26 mouse cellular contexts compared by ENCODE assay signal in genomic region chr4:150066706-150067323, GRCm38 (mm10). TPM values are rescaled to one million over a fixed set of nuclear protein-coding genes. Genes with fewer than 3 reads are reported as not detected.
A peak's percentile ranks its signal among the peaks of the same experiment; 100 is the strongest.
DNase-seq lines count a peak whose midpoint lies in the region; ATAC-seq and TF ChIP-seq lines count a peak whose summit lies in the region.
"Had no signal": no experiment of that assay in that cellular context is flagged by ENCODE, and none has a peak within 500 bp of the region (broad histone marks: within the 10 kb centered on the region; RNA-seq: fewer than 3 reads in every experiment).

No protein-coding gene starts in this region.

- H3K9ac ChIP-seq in lung, postnatal 0 days (replicated peaks; ENCODE audit: low read depth): no peak overlapping the region
- H3K9ac ChIP-seq in hindbrain, embryonic 16.5 days (ENCODE audit: low read depth, low read length): no peak overlapping the region
- H3K9ac ChIP-seq: forebrain, embryonic 12.5 days; hindbrain, embryonic 13.5 days; limb, embryonic 15.5 days; lung, embryonic 14.5 days had no signal

- WGBS in lung, postnatal 0 days: 78% methylated on average over 17 of the region's 17 CpGs
- WGBS in hindbrain, embryonic 16.5 days: 86% methylated on average over 17 of the region's 17 CpGs

- H3K9me3 ChIP-seq in erythroblast, embryonic 14.5 days (ENCODE audit: control insufficient read depth, low read length): no peaks in the 10 kb centered on the region
- no peaks in the 10 kb centered on the region for H3K9me3 ChIP-seq in lung, postnatal 0 days (ENCODE audit: low read length)
- H3K9me3 ChIP-seq in hindbrain, embryonic 16.5 days (ENCODE audit: control insufficient read depth, low read length): no peaks in the 10 kb centered on the region
- H3K9me3 ChIP-seq: forebrain, embryonic 12.5 days; hindbrain, embryonic 13.5 days; limb, embryonic 15.5 days; midbrain, embryonic 10.5 days had no signal

- H3K27me3 ChIP-seq in erythroblast, embryonic 14.5 days (ENCODE audit: control insufficient read depth): no peaks in the 10 kb centered on the region
- H3K27me3 ChIP-seq in lung, postnatal 0 days (replicated peaks; ENCODE audit: insufficient read depth, low read length): no peaks in the 10 kb centered on the region
- no peaks in the 10 kb centered on the region for H3K27me3 ChIP-seq in hindbrain, embryonic 16.5 days (replicated peaks; ENCODE audit: control insufficient read depth, insufficient read depth, low read length)
- H3K27me3 ChIP-seq: CH12.LX; hindbrain, embryonic 13.5 days; limb, embryonic 15.5 days had no signal

- H3K4me1 ChIP-seq in erythroblast, embryonic 14.5 days (ENCODE audit: control insufficient read depth): no peaks in the 10 kb centered on the region
- H3K4me1 ChIP-seq in lung, postnatal 0 days (ENCODE audit: insufficient read depth, low read depth, low read length): no peaks in the 10 kb centered on the region
- no peaks in the 10 kb centered on the region for H3K4me1 ChIP-seq in hindbrain, embryonic 16.5 days (ENCODE audit: control insufficient read depth, insufficient read depth, low read depth, low read length)
- H3K4me1 ChIP-seq: forebrain, embryonic 12.5 days had no signal

- no peak overlapping the region for H3K4me2 ChIP-seq in lung, postnatal 0 days (replicated peaks; ENCODE audit: low read depth, low read length)
- H3K4me2 ChIP-seq in hindbrain, embryonic 16.5 days (ENCODE audit: low read length): no peak overlapping the region
- H3K4me2 ChIP-seq: forebrain, embryonic 12.5 days; hindbrain, embryonic 13.5 days; limb, embryonic 15.5 days; lung, embryonic 14.5 days had no signal

- no peak for ATAC-seq in erythroblast, adult 5-6 weeks (replicated peaks; ENCODE audit: low FRiP score, poor library complexity, severe bottlenecking)
- ATAC-seq in megakaryocyte-erythroid progenitor cell, adult 5-6 weeks (replicated peaks; ENCODE audit: low FRiP score, low TSS enrichment, poor library complexity, severe bottlenecking): 0 out of 2 replicates have a peak, but pooled peaks have one; percentile 30
- no peak for ATAC-seq in lung, postnatal 0 days
- no peak for ATAC-seq in hindbrain, embryonic 16.5 days
- ATAC-seq: inflammation-experienced regulatory T-cells, adult 6 months had no signal

- DNase-seq in MEL-GATA-1-ER (ENCODE audit: extremely low read depth, low read depth) (peak; percentile 50), liver (peak; percentile 32)
- DNase-seq in lung, postnatal 0 days (ENCODE audit: low spot score): no peak
- no peak for DNase-seq in gastrocnemius, postnatal 4 days (ENCODE audit: low spot score in 2 of 2)
- DNase-seq: adrenal gland, postnatal 25 days; cerebellum, adult 11-12 months; cerebellum, postnatal 14 days; heart, adult 2 months; heart, postnatal 36 days; kidney, adult 18-20 months; kidney, postnatal 4 days; lung, embryonic 14.5 days; lung, postnatal 36 days had no signal

- TF ChIP-seq EP300 in lung, postnatal 0 days (IDR thresholded peaks at IDR 0.05): no peak

- H3K4me3 ChIP-seq in erythroblast, embryonic 14.5 days (replicated peaks): peak overlapping the region; percentile 38
- H3K4me3 ChIP-seq in lung, postnatal 0 days (ENCODE audit: low read depth, low read length): no peak overlapping the region
- H3K4me3 ChIP-seq in hindbrain, embryonic 16.5 days (ENCODE audit: low read length): no peak overlapping the region
- H3K4me3 ChIP-seq: forebrain, embryonic 12.5 days; heart, adult 2 months; hindbrain, embryonic 13.5 days; limb, embryonic 15.5 days; midbrain, embryonic 10.5 days had no signal

- no peak overlapping the region for H3K27ac ChIP-seq in lung, postnatal 0 days (ENCODE audit: low read length)
- H3K27ac ChIP-seq in hindbrain, embryonic 16.5 days (ENCODE audit: low read depth, low read length): no peak overlapping the region
- H3K27ac ChIP-seq: forebrain, embryonic 12.5 days; heart, adult 2 months; hindbrain, embryonic 13.5 days; limb, embryonic 15.5 days; midbrain, embryonic 10.5 days; stomach, postnatal 0 days had no signal

- no peaks in the 10 kb centered on the region for H3K36me3 ChIP-seq in erythroblast, embryonic 14.5 days (ENCODE audit: control insufficient read depth)
- H3K36me3 ChIP-seq in lung, postnatal 0 days (ENCODE audit: insufficient read depth, low read length): 0 out of 2 replicates have a peak, but pooled peaks cover 3% of the 10 kb centered on the region
- no peaks in the 10 kb centered on the region for H3K36me3 ChIP-seq in hindbrain, embryonic 16.5 days (ENCODE audit: control insufficient read depth, insufficient read depth, low read length)
- H3K36me3 ChIP-seq: forebrain, embryonic 12.5 days; hindbrain, embryonic 13.5 days; limb, embryonic 15.5 days; midbrain, embryonic 10.5 days had no signal

- TF ChIP-seq CTCF in lung, postnatal 0 days (IDR thresholded peaks at IDR 0.05): no peak

RNA-seq across cellular contexts. Expression of gene Gpr157, which starts 20.4 kb away (rescaled TPM):
- polyA plus RNA-seq in erythroblast, embryonic 14.5 days (2012): 0.01 and 0.02 TPM in 2 replicates
- total RNA-seq in erythroblast, adult 5-6 weeks (2015; ENCODE audit: low replicate concordance): 0.19 and 2.1 TPM in 2 replicates
- total RNA-seq in erythroblast, adult 5-6 weeks (2017; ENCODE audit: low replicate concordance): 0.43 and 0.98 TPM in 2 replicates
- 0.33 and 1.0 TPM in 2 replicates for total RNA-seq in megakaryocyte-erythroid progenitor cell, adult 5-6 weeks (2014; fragmentation: Nextera tagmentation)
- total RNA-seq in megakaryocyte-erythroid progenitor cell, adult 5-6 weeks (2017): 0.33 and 0.99 TPM in 2 replicates
- polyA plus RNA-seq in lung, postnatal 0 days (2015; fragmentation: Nextera tagmentation; extraction: Ambion mirVana): 1.6 TPM in 2 replicates
- 10 to 100 TPM; 19.6 to 20.1 TPM for total RNA-seq in gastrocnemius, postnatal 4 days (2021)
- polyA plus RNA-seq in hindbrain, embryonic 16.5 days (2015; fragmentation: Nextera tagmentation; extraction: Ambion mirVana): 0.50 and 0.54 TPM in 2 replicates

RNA-seq across cellular contexts. Expression of gene Slc2a5, which starts 52.3 kb away (rescaled TPM):
- not detected in 2 replicates for polyA plus RNA-seq in erythroblast, embryonic 14.5 days (2012)
- total RNA-seq in erythroblast, adult 5-6 weeks (2015; ENCODE audit: low replicate concordance): not detected in 2 replicates
- not detected in 2 replicates for total RNA-seq in erythroblast, adult 5-6 weeks (2017; ENCODE audit: low replicate concordance)
- not detected in 2 replicates for total RNA-seq in megakaryocyte-erythroid progenitor cell, adult 5-6 weeks (2014; fragmentation: Nextera tagmentation)
- not detected in 2 replicates for total RNA-seq in megakaryocyte-erythroid progenitor cell, adult 5-6 weeks (2017)
- polyA plus RNA-seq in lung, postnatal 0 days (2015; fragmentation: Nextera tagmentation; extraction: Ambion mirVana): 0.23 and 0.60 TPM in 2 replicates
- 1 to 10 TPM; 4.1 to 5.3 TPM for total RNA-seq in gastrocnemius, postnatal 4 days (2021)
- 2.8 and 3.0 TPM in 2 replicates for polyA plus RNA-seq in hindbrain, embryonic 16.5 days (2015; fragmentation: Nextera tagmentation; extraction: Ambion mirVana)
- total RNA-seq: gastrocnemius, adult 8-10 months; neutrophil, adult 5-6 weeks had no signal
- polyA plus RNA-seq: inflammation-experienced regulatory T-cells, adult 6 months had no signal

RNA-seq across cellular contexts. Expression of gene H6pd, which starts 58.0 kb away (rescaled TPM):
- polyA plus RNA-seq in erythroblast, embryonic 14.5 days (2012): 0.03 and 0.06 TPM in 2 replicates
- total RNA-seq in erythroblast, adult 5-6 weeks (2015; ENCODE audit: low replicate concordance): 4.8 and 6.5 TPM in 2 replicates
- 4.2 and 7.0 TPM in 2 replicates for total RNA-seq in erythroblast, adult 5-6 weeks (2017; ENCODE audit: low replicate concordance)
- 12.9 and 16.8 TPM in 2 replicates for total RNA-seq in megakaryocyte-erythroid progenitor cell, adult 5-6 weeks (2014; fragmentation: Nextera tagmentation)
- 9.8 and 11.9 TPM in 2 replicates for total RNA-seq in megakaryocyte-erythroid progenitor cell, adult 5-6 weeks (2017)
- polyA plus RNA-seq in lung, postnatal 0 days (2015; fragmentation: Nextera tagmentation; extraction: Ambion mirVana): 44.8 and 45.8 TPM in 2 replicates
- total RNA-seq in gastrocnemius, postnatal 4 days (2021): 10 to 100 TPM; 66.0 to 71.0 TPM
- 2.9 and 3.5 TPM in 2 replicates for polyA plus RNA-seq in hindbrain, embryonic 16.5 days (2015; fragmentation: Nextera tagmentation; extraction: Ambion mirVana)

Comparison
In these comparisons a context has a peak if more than half of its experiments do, and no peak if none do; other contexts are left out.
1. DNase-seq: peak in MEL-GATA-1-ER (single experiment) and liver (single experiment); none in lung, postnatal 0 days (single experiment) and gastrocnemius, postnatal 4 days (0 of 2).
2. RNA of gene Gpr157, which starts 20.4 kb away (total RNA-seq): 19.6 to 20.1 TPM in gastrocnemius, postnatal 4 days; 0.19 to 2.1 TPM in erythroblast, adult 5-6 weeks and 0.33 to 1.0 TPM in megakaryocyte-erythroid progenitor cell, adult 5-6 weeks; every median in the first group is over 4 times any median in the second.
3. RNA of gene Slc2a5, which starts 52.3 kb away (total RNA-seq): 4.1 to 5.3 TPM in gastrocnemius, postnatal 4 days; not detected in erythroblast, adult 5-6 weeks and not detected in megakaryocyte-erythroid progenitor cell, adult 5-6 weeks; every median in the first group is over 4 times any median in the second.